Mouse (Mus musculus) liver, embryonic 14.5 days (tissue): ENCODE data around the gene Acaa1a. TPM values are rescaled to one million over a fixed set of nuclear protein-coding genes. Genes with fewer than 3 reads are reported as not detected.

Experiments used
- ATAC-seq: fragments of 200-750 bp; cut with Nextera tagmentation; 2 replicates; pipeline ENCODE4 v1.8.0; 2017; ENCODE audit warnings: moderate number of reproducible peaks, mild to moderate bottlenecking, moderate library complexity; ENCODE audit not compliant: insufficient read depth
- DNase-seq, 3 experiments: peaks; one replicate each; pipeline ENCODE4 v3.0.0-alpha.2; 2012 to 2013; ENCODE audit warnings: low read depth in 3 of 3, low spot score in 3 of 3
- H3K27ac ChIP-seq: fragments of 300-500 bp; sonication (generic); 2 replicates; pipeline ENCODE4 v1.5.1; 2014; ENCODE audit warnings: moderate library complexity, mild to moderate bottlenecking, control low read depth, inconsistent platforms
- H3K27me3 ChIP-seq: fragments of 300-500 bp; sonication (generic); 2 replicates; pipeline ENCODE4 v1.6.1; 2014; ENCODE audit warnings: mild to moderate bottlenecking, low read length, moderate library complexity; ENCODE audit not compliant: control insufficient read depth, insufficient read depth
- H3K36me3 ChIP-seq: fragments of 300-500 bp; sonication (generic); replicated peaks from 2 replicates; pipeline ENCODE4 v1.6.1; 2014; ENCODE audit warnings: low read depth; ENCODE audit not compliant: control insufficient read depth, insufficient read depth
- H3K4me1 ChIP-seq, 2 experiments: fragments of 200-500 bp in 1 of 2; fragments of 300-500 bp in 1 of 2; sonication (generic) in 1 of 2; replicated peaks; 2 replicates each; pipeline ENCODE4 v1.6.1; 2012 to 2014; ENCODE audit warnings: antibody characterized with exemption in 1 of 2, inconsistent platforms in 1 of 2, low read length in 1 of 2; ENCODE audit not compliant: control insufficient read depth in 2 of 2, insufficient read depth in 2 of 2
- H3K4me2 ChIP-seq: fragments of 300-500 bp; sonication (generic); 2 replicates; pipeline ENCODE4 v1.6.1; 2014; ENCODE audit warnings: low read depth, mild to moderate bottlenecking, control low read depth, moderate library complexity
- H3K4me3 ChIP-seq, 2 experiments: fragments of 200-500 bp in 1 of 2; fragments of 300-500 bp in 1 of 2; sonication (generic) in 1 of 2; 2 replicates each; pipeline ENCODE4 v1.5.1; 2012 to 2014; ENCODE audit warnings: low read depth in 2 of 2, low read length in 2 of 2, mild to moderate bottlenecking in 2 of 2, control low read depth in 1 of 2, inconsistent platforms in 1 of 2, moderate library complexity in 1 of 2; ENCODE audit not compliant: insufficient read depth in 1 of 2
- H3K9ac ChIP-seq: fragments of 300-500 bp; sonication (generic); replicated peaks from 2 replicates; pipeline ENCODE4 v1.6.1; 2014; ENCODE audit warnings: mild to moderate bottlenecking, control low read depth, moderate library complexity
- H3K9me3 ChIP-seq: fragments of 300-500 bp; sonication (generic); 2 replicates; pipeline ENCODE4 v1.6.1; 2016; ENCODE audit warnings: low read length, mixed read lengths; ENCODE audit not compliant: control insufficient read depth
- CTCF ChIP-seq: IDR thresholded peaks from 2 replicates; pipeline ENCODE4 v1.5.1; 2016; ENCODE audit warnings: antibody characterized with exemption, low read depth, control low read depth
- EP300 ChIP-seq: IDR thresholded peaks from 2 replicates; pipeline ENCODE4 v1.6.1; 2016; ENCODE audit warnings: antibody characterized with exemption, low read depth
- WGBS: fragments of 180-500 bp; shearing (Covaris S2); extraction: QIAGEN DNeasy Blood & Tissue Kit; methylation state at CpG from one replicate; pipeline ENCODE4 v1.1.7; 2014; ENCODE audit not compliant: insufficient replicate concordance; 5-methylcytosine and 5-hydroxymethylcytosine counted together
- polyA plus RNA-seq, 2 experiments: library from polyadenylated mRNA; depleted of rRNA in 1 of 2; stranded (reverse) in 1 of 2; unstranded in 1 of 2; fragments of >200 nt; fragmentation: Nextera tagmentation in 1 of 2; extraction: Ambion mirVana in 1 of 2; gene quantifications; 2 replicates each; pipeline versions ENCODE4 v1.2.1 to v1.2.3; 2012 to 2014

Acaa1a gene
- polyA plus RNA-seq, 2 experiments: 26.6 to 28.4 TPM

- H3K4me2 ChIP-seq: peak overlapping the region; percentile 99
- H3K9ac ChIP-seq: peak overlapping the region; percentile 94
- no peaks in the 10 kb centered on the region for H3K36me3 ChIP-seq
- H3K27ac ChIP-seq: peak overlapping the region; percentile 99
- no peaks in the 10 kb centered on the region for H3K27me3 ChIP-seq
- peaks cover 11 to 18% of the 10 kb centered on the region in 2 experiments; a peak in 3 of 4 replicates for H3K4me1 ChIP-seq
- TF ChIP-seq CTCF (no peak), EP300 (no peak)
- WGBS: under 1% methylated on average over 59 of the region's 59 CpGs
- DNase-seq: peak in 1 of 3 experiments; percentile 29
- peak; percentile 6 for ATAC-seq
- peak overlapping the region; percentile 82 to 83 for H3K4me3 ChIP-seq
- H3K9me3 ChIP-seq: no peaks in the 10 kb centered on the region
These were observed 17.9 kb upstream of the Acaa1a start for GRCm38 (mm10) chr9:119321392-119322229.

GRCm38 (mm10) chr9:119322289-119323259 lies 16.9 kb upstream of the Acaa1a start, which contains the start of gene Oxsr1:
TSS of gene Oxsr1 (minus strand) at chr9:119322427.
- Histone ChIP-seq H3K9me3 (no peaks in the 10 kb centered on the region), H3K9ac (peak within 1 kb of the TSS; percentile 94), H3K4me1 (peaks cover 11 to 18% of the 10 kb centered on the region in 2 experiments; a peak in 3 of 4 replicates), H3K36me3 (no peaks in the 10 kb centered on the region), H3K4me2 (peak within 1 kb of the TSS; percentile 99), H3K27ac (peak within 1 kb of the TSS; percentile 99), H3K27me3 (no peaks in the 10 kb centered on the region), H3K4me3 (peak within 1 kb of the TSS; percentile 82 to 83)
- TF ChIP-seq CTCF (peak; percentile 66), EP300 (peak; percentile 18; the same call in 1 of the 2 replicates)
- under 1% methylated on average over 76 of the region's 76 CpGs for WGBS
- peak; percentile 93 for ATAC-seq
- peak; percentile 100 for DNase-seq

- Histone ChIP-seq H3K4me2 (peak overlapping the region; percentile 99), H3K4me3 (peak overlapping the region; percentile 82 to 83), H3K4me1 (peaks cover 11 to 18% of the 10 kb centered on the region in 2 experiments; a peak in 3 of 4 replicates), H3K36me3 (no peaks in the 10 kb centered on the region), H3K27me3 (no peaks in the 10 kb centered on the region), H3K9me3 (no peaks in the 10 kb centered on the region), H3K27ac (peak overlapping the region; percentile 99), H3K9ac (peak overlapping the region; percentile 94)
- 2% methylated on average over 9 of the region's 9 CpGs for WGBS
- TF ChIP-seq CTCF: no peak
- TF ChIP-seq EP300: no peak
- ATAC-seq (no peak), DNase-seq (no peak)
These were observed 16.2 kb upstream of the Acaa1a start for GRCm38 (mm10) chr9:119323260-119323645.

DNA sequence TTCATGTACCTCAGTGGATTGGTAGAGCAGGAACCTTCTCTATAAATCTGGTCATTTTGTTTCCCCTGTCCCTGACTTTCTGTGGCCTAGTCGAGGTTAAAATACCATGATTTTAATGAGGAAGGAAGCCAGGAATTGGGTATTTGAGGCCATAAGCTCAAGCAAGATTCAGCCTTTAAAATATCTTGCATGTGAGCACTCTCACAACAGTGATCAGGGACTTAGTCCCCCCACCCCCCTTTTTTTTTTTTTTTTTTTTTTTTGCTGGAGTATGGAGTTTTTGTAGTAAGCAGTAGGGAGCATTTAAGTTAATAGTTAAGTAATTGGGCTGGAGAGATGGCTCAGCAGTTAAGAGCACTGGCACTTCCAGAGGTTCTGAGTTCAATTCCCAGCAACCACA lies 15.3 kb upstream of the Acaa1a start:
- TF ChIP-seq EP300 (no peak), CTCF (no peak)
- Histone ChIP-seq H3K27me3 (no peaks in the 10 kb centered on the region), H3K4me2 (peak overlapping the region; percentile 99), H3K9ac (peak overlapping the region; percentile 94; the same call in 1 of the 2 replicates), H3K36me3 (no peaks in the 10 kb centered on the region), H3K4me3 (peak overlapping the region in 1 of 2 experiments; percentile 83; a peak in 2 of 4 replicates), H3K4me1 (peaks cover 11 to 18% of the 10 kb centered on the region in 2 experiments; a peak in 3 of 4 replicates), H3K9me3 (no peaks in the 10 kb centered on the region), H3K27ac (no peak overlapping the region)
- ATAC-seq (no peak), DNase-seq (no peak)
- 30% methylated on average over 1 of the region's 1 CpGs for WGBS
